Mouse (Mus musculus) forebrain, embryonic 12.5 days (tissue): ENCODE results near the gene Fcf1. TPM values are rescaled to one million over a fixed set of nuclear protein-coding genes. Genes with fewer than 3 reads are reported as not detected.
A peak's percentile ranks its signal among the peaks of the same experiment; 100 is the strongest.

Experiments
- ATAC-seq: fragments of 200-750 bp; cut with Nextera tagmentation; 2 replicates; pipeline ENCODE4 v1.8.0; 2017; ENCODE audit warnings: moderate TSS enrichment; ENCODE audit not compliant: low FRiP score
- H3K27ac ChIP-seq: fragments of 300-500 bp; sonication (generic); 2 replicates; pipeline ENCODE4 v1.5.1; 2016; ENCODE audit warnings: mild to moderate bottlenecking
- H3K27me3 ChIP-seq: fragments of 300-500 bp; sonication (generic); 2 replicates; pipeline ENCODE4 v1.6.1; 2016; ENCODE audit warnings: mild to moderate bottlenecking
- H3K36me3 ChIP-seq: fragments of 300-500 bp; sonication (generic); replicated peaks from 2 replicates; pipeline ENCODE4 v1.6.1; 2016; ENCODE audit warnings: mild to moderate bottlenecking
- H3K4me1 ChIP-seq: fragments of 300-500 bp; sonication (generic); 2 replicates; pipeline ENCODE4 v1.6.1; 2016
- H3K4me2 ChIP-seq: fragments of 300-500 bp; sonication (generic); 2 replicates; pipeline ENCODE4 v1.6.1; 2016; ENCODE audit warnings: mild to moderate bottlenecking, moderate library complexity
- H3K4me3 ChIP-seq: fragments of 300-500 bp; sonication (generic); replicated peaks from 2 replicates; pipeline ENCODE4 v1.5.1; 2016; ENCODE audit warnings: mild to moderate bottlenecking
- H3K9ac ChIP-seq: fragments of 300-500 bp; sonication (generic); 2 replicates; pipeline ENCODE4 v1.6.1; 2016; ENCODE audit warnings: mild to moderate bottlenecking
- H3K9me3 ChIP-seq: fragments of 300-500 bp; sonication (generic); 2 replicates; pipeline ENCODE4 v1.6.1; 2016
- WGBS: fragments of 180-500 bp; shearing (Covaris S2); methylation state at CpG from one replicate; pipeline ENCODE4 v1.1.7; 2016; 5-methylcytosine and 5-hydroxymethylcytosine counted together
- polyA plus RNA-seq: library from polyadenylated mRNA; unstranded; fragments of >200 nt; fragmentation: Nextera tagmentation; extraction: Ambion mirVana; gene quantifications from 2 replicates; pipeline ENCODE4 v1.2.1, GENCODE M21; 2016

Gene Fcf1
- polyA plus RNA-seq, 1 experiment from 2014 or later: 132 TPM

GRCm38 (mm10) chr12:84979264-84979862, 8.7 kb downstream of the Fcf1 start:
- no peak for ATAC-seq
- no peak overlapping the region for H3K4me3 ChIP-seq
- H3K4me2 ChIP-seq: no peak overlapping the region
- no peak overlapping the region for H3K9ac ChIP-seq
- no peaks in the 10 kb centered on the region for H3K27me3 ChIP-seq
- WGBS: 90% methylated on average over 2 of the region's 2 CpGs
- no peaks in the 10 kb centered on the region for H3K9me3 ChIP-seq
- no peak overlapping the region for H3K27ac ChIP-seq
- no peaks in the 10 kb centered on the region for H3K4me1 ChIP-seq
- peaks cover 82% of the 10 kb centered on the region for H3K36me3 ChIP-seq

- no peak for ATAC-seq
- WGBS: 75% methylated on average over 4 of the region's 4 CpGs
- 0 out of 2 replicates have a peak, but pooled peaks cover 3% of the 10 kb centered on the region for H3K27me3 ChIP-seq
- no peak overlapping the region for H3K4me2 ChIP-seq
- no peak overlapping the region for H3K4me3 ChIP-seq
- H3K27ac ChIP-seq: no peak overlapping the region
- H3K9ac ChIP-seq: no peak overlapping the region
- no peaks in the 10 kb centered on the region for H3K9me3 ChIP-seq
- H3K36me3 ChIP-seq: peaks cover 5% of the 10 kb centered on the region
- H3K4me1 ChIP-seq: no peaks in the 10 kb centered on the region
These were observed 18.8 kb downstream of the Fcf1 start for GRCm38 (mm10) chr12:84989456-84989855.

- H3K9me3 ChIP-seq: no peaks in the 10 kb centered on the region
- peak overlapping the region; percentile 96; the same call in 1 of the 2 replicates for H3K4me3 ChIP-seq
- H3K4me1 ChIP-seq: peaks cover 26% of the 10 kb centered on the region
- no peak overlapping the region for H3K9ac ChIP-seq
- no peaks in the 10 kb centered on the region for H3K36me3 ChIP-seq
- H3K27me3 ChIP-seq: no peaks in the 10 kb centered on the region
- ATAC-seq: no peak
- H3K27ac ChIP-seq: no peak overlapping the region
- WGBS: 90% methylated on average over 8 of the region's 9 CpGs
- H3K4me2 ChIP-seq: peak overlapping the region; percentile 96
These were observed 24.5 kb downstream of the Fcf1 start for GRCm38 (mm10) chr12:84995112-84995761.

GRCm38 (mm10) chr12:84996083-84996496, 25.4 kb downstream of the Fcf1 start, which contains the start of gene Ylpm1:
Ylpm1 (plus strand) TSS chr12:84996321.
- ATAC-seq: peak; percentile 97
- H3K27me3 ChIP-seq: no peaks in the 10 kb centered on the region
- H3K4me1 ChIP-seq: peaks cover 26% of the 10 kb centered on the region
- H3K4me3 ChIP-seq: peak within 1 kb of the TSS; percentile 96
- no peaks in the 10 kb centered on the region for H3K9me3 ChIP-seq
- peak within 1 kb of the TSS; percentile 89 for H3K27ac ChIP-seq
- no peaks in the 10 kb centered on the region for H3K36me3 ChIP-seq
- peak within 1 kb of the TSS; percentile 98 for H3K9ac ChIP-seq
- H3K4me2 ChIP-seq: peak within 1 kb of the TSS; percentile 96
- 0% methylated on average over 45 of the region's 45 CpGs for WGBS

- H3K4me2 ChIP-seq: peak overlapping the region; percentile 96
- WGBS: under 1% methylated on average over 44 of the region's 44 CpGs
- H3K4me3 ChIP-seq: peak overlapping the region; percentile 96
- peak overlapping the region; percentile 89 for H3K27ac ChIP-seq
- H3K36me3 ChIP-seq: no peaks in the 10 kb centered on the region
- peak overlapping the region; percentile 98 for H3K9ac ChIP-seq
- no peaks in the 10 kb centered on the region for H3K9me3 ChIP-seq
- H3K27me3 ChIP-seq: no peaks in the 10 kb centered on the region
- ATAC-seq: peak; percentile 70
- peaks cover 26% of the 10 kb centered on the region for H3K4me1 ChIP-seq
These were observed 26.1 kb downstream of the Fcf1 start for GRCm38 (mm10) chr12:84996501-84997398.

- Histone ChIP-seq H3K4me3 (peak overlapping the region; percentile 96), H3K9me3 (no peaks in the 10 kb centered on the region), H3K27me3 (no peaks in the 10 kb centered on the region), H3K27ac (no peak overlapping the region), H3K36me3 (peaks cover 4% of the 10 kb centered on the region; the same call in 1 of the 2 replicates), H3K9ac (0 out of 2 replicates have a peak overlapping the region, but pooled peaks have one; percentile 98), H3K4me2 (peak overlapping the region; percentile 96), H3K4me1 (peaks cover 26% of the 10 kb centered on the region)
- ATAC-seq: no peak
These were observed 28.4 kb downstream of the Fcf1 start for GRCm38 (mm10) chr12:84999053-84999452.

- no peaks in the 10 kb centered on the region for H3K27me3 ChIP-seq
- no peak overlapping the region for H3K27ac ChIP-seq
- no peaks in the 10 kb centered on the region for H3K4me1 ChIP-seq
- H3K9ac ChIP-seq: no peak overlapping the region
- ATAC-seq: no peak
- 100% methylated on average over 1 of the region's 1 CpGs for WGBS
- no peak overlapping the region for H3K4me2 ChIP-seq
- H3K36me3 ChIP-seq: peaks cover 19% of the 10 kb centered on the region
- H3K4me3 ChIP-seq: no peak overlapping the region
- H3K9me3 ChIP-seq: no peaks in the 10 kb centered on the region
These were observed 35.5 kb downstream of the Fcf1 start for GRCm38 (mm10) chr12:85006206-85006605.

- no peak for ATAC-seq
- Histone ChIP-seq H3K4me2 (no peak overlapping the region), H3K27ac (no peak overlapping the region), H3K9me3 (no peaks in the 10 kb centered on the region), H3K4me3 (no peak overlapping the region), H3K4me1 (no peaks in the 10 kb centered on the region), H3K36me3 (peaks cover 18% of the 10 kb centered on the region), H3K9ac (no peak overlapping the region), H3K27me3 (no peaks in the 10 kb centered on the region)
These were observed 36.3 kb downstream of the Fcf1 start for GRCm38 (mm10) chr12:85007021-85007420.

- H3K4me2 ChIP-seq: no peak overlapping the region
These were observed 39.1 kb downstream of the Fcf1 start for GRCm38 (mm10) chr12:85009776-85010175.

GRCm38 (mm10) chr12:85010541-85010940, 39.8 kb downstream of the Fcf1 start:
- Histone ChIP-seq H3K4me1 (no peaks in the 10 kb centered on the region), H3K27ac (no peak overlapping the region), H3K4me3 (no peak overlapping the region), H3K9me3 (no peaks in the 10 kb centered on the region), H3K36me3 (peaks cover 35% of the 10 kb centered on the region), H3K9ac (no peak overlapping the region), H3K4me2 (no peak overlapping the region), H3K27me3 (no peaks in the 10 kb centered on the region)
- 98% methylated on average over 2 of the region's 2 CpGs for WGBS
- ATAC-seq: no peak

More at GRCm38 (mm10) chr12:85009776-85010175, 39.1 kb downstream of the Fcf1 start:
- H3K36me3 ChIP-seq: peaks cover 35% of the 10 kb centered on the region
- 100% methylated on average over 1 of the region's 1 CpGs for WGBS
- ATAC-seq: no peak
- H3K4me3 ChIP-seq: no peak overlapping the region
- H3K27ac ChIP-seq: no peak overlapping the region
- no peaks in the 10 kb centered on the region for H3K27me3 ChIP-seq
- no peak overlapping the region for H3K9ac ChIP-seq
- no peaks in the 10 kb centered on the region for H3K4me1 ChIP-seq
- no peaks in the 10 kb centered on the region for H3K9me3 ChIP-seq

- H3K9ac ChIP-seq: no peak overlapping the region
- peaks cover 42% of the 10 kb centered on the region for H3K36me3 ChIP-seq
- ATAC-seq: no peak
- 92% methylated on average over 2 of the region's 2 CpGs for WGBS
- H3K27ac ChIP-seq: no peak overlapping the region
- no peak overlapping the region for H3K4me2 ChIP-seq
- no peaks in the 10 kb centered on the region for H3K9me3 ChIP-seq
- no peaks in the 10 kb centered on the region for H3K27me3 ChIP-seq
- H3K4me3 ChIP-seq: no peak overlapping the region
- no peaks in the 10 kb centered on the region for H3K4me1 ChIP-seq
These were observed 41.5 kb downstream of the Fcf1 start for GRCm38 (mm10) chr12:85012185-85012584.

- Histone ChIP-seq H3K9ac (no peak overlapping the region), H3K36me3 (peaks cover 16% of the 10 kb centered on the region), H3K27me3 (no peaks in the 10 kb centered on the region), H3K4me2 (no peak overlapping the region), H3K4me1 (no peaks in the 10 kb centered on the region), H3K27ac (no peak overlapping the region), H3K9me3 (no peaks in the 10 kb centered on the region), H3K4me3 (no peak overlapping the region)
- ATAC-seq: no peak
- WGBS: 89% methylated on average over 1 of the region's 1 CpGs
These were observed 51.4 kb downstream of the Fcf1 start for GRCm38 (mm10) chr12:85022071-85022470.
